Mouse (Mus musculus) lung, postnatal 36 days (tissue): ENCODE measurements around the gene Shisa7.
A peak's percentile ranks its signal among the peaks of the same experiment; 100 is the strongest.
"Not testable (repeated sequence)": the region's sequence is repeated elsewhere in the genome, so short reads cannot be mapped to it uniquely, and the experiment has no call there.

Experiments
- DNase-seq: peaks from one replicate; pipeline ENCODE4 v3.0.0; 2022; ENCODE audit warnings: mixed read lengths

The Shisa7 gene

GRCm38 (mm10) chr7:4843604-4844244, 772 bp downstream of the Shisa7 start:
- no peak for DNase-seq

- DNase-seq, result peak; percentile 35
Observed at GRCm38 (mm10) chr7:4842634-4843131, 1.8 kb downstream of the Shisa7 start.

GRCm38 (mm10) chr7:4842077-4842476, 2.4 kb downstream of the Shisa7 start:
- DNase-seq, result no peak

- no peak for DNase-seq
Observed at GRCm38 (mm10) chr7:4837639-4838038, 6.9 kb downstream of the Shisa7 start.

- DNase-seq, result peak; percentile 80
Observed at GRCm38 (mm10) chr7:4836351-4836792, 8.1 kb downstream of the Shisa7 start.

GRCm38 (mm10) chr7:4835631-4836327, 8.7 kb downstream of the Shisa7 start:
- peak; percentile 75 for DNase-seq

- no peak for DNase-seq
Observed at GRCm38 (mm10) chr7:4830476-4830875, 14.0 kb downstream of the Shisa7 start.

- no peak for DNase-seq
Observed at GRCm38 (mm10) chr7:4825365-4825764, 19.1 kb downstream of the Shisa7 start.

- DNase-seq, result peak; percentile 30
Observed at GRCm38 (mm10) chr7:4822162-4822907, 22.2 kb downstream of the Shisa7 start.

GRCm38 (mm10) chr7:4821690-4822089, 22.8 kb downstream of the Shisa7 start:
- DNase-seq, result no peak

- DNase-seq, result not testable (repeated sequence)
Observed at GRCm38 (mm10) chr7:4820925-4821324, 23.6 kb downstream of the Shisa7 start.

GRCm38 (mm10) chr7:4816559-4816958, 27.9 kb downstream of the Shisa7 start:
- no peak for DNase-seq

GRCm38 (mm10) chr7:4813105-4813791, 31.2 kb downstream of the Shisa7 start:
- DNase-seq, result no peak

GRCm38 (mm10) chr7:4812303-4813104, 32.0 kb downstream of the Shisa7 start, which contains the start of gene Ube2s:
Ube2s (minus strand) TSS chr7:4812590.
- DNase-seq, result peak; percentile 99

- DNase-seq, result peak; percentile 21
Observed at GRCm38 (mm10) chr7:4811842-4812302, 32.6 kb downstream of the Shisa7 start.

GRCm38 (mm10) chr7:4811131-4811530, 33.4 kb downstream of the Shisa7 start:
- DNase-seq, result not testable (repeated sequence)

- DNase-seq, result peak; percentile 84
Observed at GRCm38 (mm10) chr7:4806716-4807115, 37.8 kb downstream of the Shisa7 start.

GRCm38 (mm10) chr7:4802247-4802646, 42.2 kb downstream of the Shisa7 start:
- no peak for DNase-seq

- peak; percentile 61 for DNase-seq
Observed at GRCm38 (mm10) chr7:4795767-4796433, 48.6 kb downstream of the Shisa7 start.

GRCm38 (mm10) chr7:4794631-4795168, 49.8 kb downstream of the Shisa7 start:
- no peak for DNase-seq

- DNase-seq, result no peak
Observed at GRCm38 (mm10) chr7:4793674-4794073, 50.8 kb downstream of the Shisa7 start.
